Mouse (Mus musculus) MEL (cell line): ENCODE measurements around the gene Wwtr1. TPM values are rescaled to one million over a fixed set of nuclear protein-coding genes. Genes with fewer than 3 reads are reported as not detected.

Source experiments
- DNase-seq: peaks from one replicate; pipeline ENCODE4 v3.0.0; 2011; ENCODE audit warnings: low read depth, low spot score
- H3K27ac ChIP-seq: 2 replicates; pipeline ENCODE4 v1.5.1; 2012; ENCODE audit warnings: low read depth, mild to moderate bottlenecking, control low read depth, low read length, moderate library complexity; ENCODE audit not compliant: control insufficient read depth
- H3K27me3 ChIP-seq, 2 experiments: fragments of 150-350 bp in 1 of 2; sonication (generic) in 1 of 2; 2 replicates each; pipeline ENCODE4 v1.6.1; 2012; ENCODE audit warnings: low read length in 2 of 2, mild to moderate bottlenecking in 2 of 2, improper control_type of control experiment in 1 of 2, moderate library complexity in 1 of 2; ENCODE audit not compliant: insufficient read depth in 2 of 2, control insufficient read depth in 1 of 2
- H3K36me3 ChIP-seq, 2 experiments: 2 replicates each; pipeline ENCODE4 v1.6.1; 2012 to 2014; ENCODE audit warnings: low read length in 2 of 2, improper control_type of control experiment in 1 of 2, inconsistent platforms in 1 of 2, mild to moderate bottlenecking in 1 of 2; ENCODE audit not compliant: insufficient read depth in 2 of 2, control insufficient read depth in 1 of 2
- H3K4me1 ChIP-seq, 2 experiments: fragments of 150-350 bp in 1 of 2; sonication (generic) in 1 of 2; 2 replicates each; pipeline ENCODE4 v1.6.1; 2012; ENCODE audit warnings: low read length in 2 of 2, improper control_type of control experiment in 1 of 2, mild to moderate bottlenecking in 1 of 2; ENCODE audit not compliant: insufficient read depth in 2 of 2, control insufficient read depth in 1 of 2
- H3K4me3 ChIP-seq, 2 experiments: fragments of 150-350 bp in 1 of 2; sonication (generic) in 1 of 2; 2 replicates each; pipeline ENCODE4 v1.5.1; 2012; ENCODE audit warnings: low read depth in 2 of 2, low read length in 2 of 2, mild to moderate bottlenecking in 2 of 2, moderate library complexity in 2 of 2, control low read depth in 1 of 2, improper control_type of control experiment in 1 of 2; ENCODE audit not compliant: control insufficient read depth in 1 of 2, insufficient read depth in 1 of 2
- H3K79me2 ChIP-seq: 2 replicates; pipeline ENCODE4 v1.6.1; 2012; ENCODE audit warnings: mild to moderate bottlenecking, low read length, moderate library complexity; ENCODE audit not compliant: control insufficient read depth, poor library complexity, insufficient read depth
- H3K9ac ChIP-seq: 2 replicates; pipeline ENCODE4 v1.6.1; 2012; ENCODE audit warnings: low read depth, mild to moderate bottlenecking, control low read depth, low read length, moderate library complexity; ENCODE audit not compliant: control insufficient read depth, poor library complexity, severe bottlenecking
- H3K9me3 ChIP-seq: fragments of 150-350 bp; sonication (generic); replicated peaks from 2 replicates; pipeline ENCODE4 v1.6.1; 2012; ENCODE audit warnings: mild to moderate bottlenecking, low read length, improper control_type of control experiment, moderate library complexity; ENCODE audit not compliant: insufficient read depth
- CHD1 ChIP-seq: IDR thresholded peaks from 2 replicates; pipeline ENCODE4 v1.6.1; 2012; ENCODE audit warnings: low read depth, mild to moderate bottlenecking, inconsistent platforms, low read length, improper control_type of control experiment
- E2F4 ChIP-seq: IDR thresholded peaks from 2 replicates; pipeline ENCODE4 v1.6.1; 2011; ENCODE audit warnings: low read depth, low read length, improper control_type of control experiment, borderline replicate concordance
- EP300 ChIP-seq, 2 experiments: IDR thresholded peaks; 2 replicates each; pipeline ENCODE4 v1.6.1; 2011; ENCODE audit warnings: improper control_type of control experiment in 2 of 2, low read length in 2 of 2, low read depth in 1 of 2, mild to moderate bottlenecking in 1 of 2
- GABPA ChIP-seq: IDR thresholded peaks from 2 replicates; pipeline ENCODE4 v1.6.1; 2012; ENCODE audit warnings: low read depth, mild to moderate bottlenecking, inconsistent platforms, low read length, improper control_type of control experiment, moderate library complexity
- GATA1 ChIP-seq: IDR thresholded peaks from 2 replicates; pipeline ENCODE4 v1.6.1; 2011; ENCODE audit warnings: low read depth, low read length, improper control_type of control experiment
- HCFC1 ChIP-seq: IDR thresholded peaks from 2 replicates; pipeline ENCODE4 v1.6.1; 2012; ENCODE audit warnings: low read depth, mild to moderate bottlenecking, inconsistent platforms, low read length, improper control_type of control experiment, moderate library complexity
- JUND ChIP-seq: IDR thresholded peaks from 2 replicates; pipeline ENCODE4 v1.6.1; 2011; ENCODE audit warnings: low read depth, mild to moderate bottlenecking, improper control_type of control experiment, low read length
- KAT2A ChIP-seq: conservative IDR thresholded peaks from 2 replicates; pipeline ENCODE4 v1.6.1; 2012; ENCODE audit warnings: low read depth, low read length, improper control_type of control experiment, inconsistent platforms
- MAFK ChIP-seq: IDR thresholded peaks from 2 replicates; pipeline ENCODE4 v1.6.1; 2011; ENCODE audit warnings: low read depth, mild to moderate bottlenecking, low read length, improper control_type of control experiment, borderline replicate concordance
- MXI1 ChIP-seq: IDR thresholded peaks from 2 replicates; pipeline ENCODE4 v1.6.1; 2011; ENCODE audit warnings: mild to moderate bottlenecking, low read depth, low read length, improper control_type of control experiment
- MYB ChIP-seq: IDR thresholded peaks from 2 replicates; pipeline ENCODE4 v1.6.1; 2011; ENCODE audit warnings: mild to moderate bottlenecking, low read depth, low read length, improper control_type of control experiment
- POLR2AphosphoS2 ChIP-seq: IDR thresholded peaks from 2 replicates; pipeline ENCODE4 v1.6.1; 2011; ENCODE audit warnings: low read length, improper control_type of control experiment
- POLR2AphosphoS5 ChIP-seq: IDR thresholded peaks from 2 replicates; pipeline ENCODE4 v1.6.1; 2012; ENCODE audit warnings: low read depth, borderline replicate concordance, mild to moderate bottlenecking, inconsistent platforms, low read length, moderate library complexity, mixed read lengths
- RAD21 ChIP-seq: IDR thresholded peaks from 2 replicates; pipeline ENCODE4 v1.6.1; 2011; ENCODE audit warnings: mild to moderate bottlenecking, low read depth, low read length, improper control_type of control experiment
- RCOR1 ChIP-seq: IDR thresholded peaks from 2 replicates; pipeline ENCODE4 v1.6.1; 2012; ENCODE audit warnings: low read depth, mild to moderate bottlenecking, inconsistent platforms, low read length, improper control_type of control experiment
- SMC3 ChIP-seq: IDR thresholded peaks from 2 replicates; pipeline ENCODE4 v1.6.1; 2011; ENCODE audit warnings: low read depth, low read length, improper control_type of control experiment
- TAL1 ChIP-seq: IDR thresholded peaks from 2 replicates; pipeline ENCODE4 v1.6.1; 2012; ENCODE audit warnings: mild to moderate bottlenecking, inconsistent platforms, low read length, moderate library complexity, mixed read lengths
- TBP ChIP-seq: IDR thresholded peaks from 2 replicates; pipeline ENCODE4 v1.8.0; 2011; ENCODE audit warnings: low read depth, low read length, improper control_type of control experiment
- TCF12 ChIP-seq: IDR thresholded peaks from 2 replicates; pipeline ENCODE4 v1.6.1; 2014; ENCODE audit warnings: low read depth, mild to moderate bottlenecking, inconsistent platforms, low read length, improper control_type of control experiment, moderate library complexity
- UBTF ChIP-seq: IDR thresholded peaks from 2 replicates; pipeline ENCODE4 v1.6.1; 2012; ENCODE audit warnings: low read depth, mild to moderate bottlenecking, inconsistent platforms, low read length, improper control_type of control experiment, moderate library complexity, borderline replicate concordance; ENCODE audit not compliant: insufficient read depth
- USF1 ChIP-seq: IDR thresholded peaks from 2 replicates; pipeline ENCODE4 v1.6.1; 2014; ENCODE audit warnings: low read depth, mild to moderate bottlenecking, inconsistent platforms, low read length, improper control_type of control experiment, moderate library complexity
- USF2 ChIP-seq, 2 experiments: IDR thresholded peaks; 2 replicates each; pipeline ENCODE4 v1.6.1; 2011 to 2012; ENCODE audit warnings: improper control_type of control experiment in 2 of 2, low read length in 2 of 2, borderline replicate concordance in 1 of 2, inconsistent platforms in 1 of 2, low read depth in 1 of 2, mild to moderate bottlenecking in 1 of 2; ENCODE audit not compliant: insufficient read depth in 1 of 2
- ZC3H11A ChIP-seq: IDR thresholded peaks from 2 replicates; pipeline ENCODE4 v1.6.1; 2012; ENCODE audit warnings: low read depth, mild to moderate bottlenecking, inconsistent platforms, low read length, improper control_type of control experiment
- ZMIZ1 ChIP-seq: IDR thresholded peaks from 2 replicates; pipeline ENCODE4 v1.6.1; 2012; ENCODE audit warnings: low read depth, mild to moderate bottlenecking, inconsistent platforms, low read length, improper control_type of control experiment, moderate library complexity
- ZNF384 ChIP-seq: IDR thresholded peaks from 2 replicates; pipeline ENCODE4 v1.6.1; 2012; ENCODE audit warnings: low read depth, mild to moderate bottlenecking, inconsistent platforms, low read length, improper control_type of control experiment
- polyA plus RNA-seq, 2 experiments: library from polyadenylated mRNA; stranded (reverse) in 1 of 2; unstranded in 1 of 2; fragments of >175 nt in 1 of 2; fragments of >200 nt in 1 of 2; gene quantifications; 2 replicates each; pipeline versions ENCODE4 v1.2.1 to v1.2.4; 2012; ENCODE audit warnings: low replicate concordance in 2 of 2, low read depth in 1 of 2; ENCODE audit not compliant: insufficient read length in 2 of 2, insufficient read depth in 1 of 2, missing spikeins in 1 of 2
- total RNA-seq: library from RNA; depleted of rRNA; stranded (reverse); fragments of 300-350 nt; gene quantifications from 2 replicates; pipeline ENCODE4 v1.2.3, GENCODE M21; 2012

The Wwtr1 gene
- total and polyA plus RNA-seq, 3 experiments: not detected

DNA sequence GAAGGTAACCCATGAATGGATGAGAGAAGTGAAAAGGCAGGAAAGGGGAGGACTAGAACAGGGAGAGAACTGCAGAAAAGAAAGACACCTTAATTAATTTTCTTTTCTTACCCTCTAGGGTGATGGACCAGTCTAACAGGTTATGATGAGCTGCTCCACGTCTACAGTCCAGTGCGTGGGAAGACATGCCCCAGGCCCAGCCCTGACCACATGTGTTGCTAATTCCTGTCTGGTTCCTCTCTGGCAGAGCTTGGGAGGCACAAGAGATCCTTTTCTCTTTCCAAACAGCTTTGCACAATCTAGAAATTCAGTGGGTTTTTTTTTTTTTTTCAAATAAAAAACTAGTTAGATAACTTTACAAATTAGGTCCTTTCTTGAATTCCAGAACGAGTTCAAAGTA, 134.8 kb downstream of the Wwtr1 start:
- no peak for DNase-seq

DNA sequence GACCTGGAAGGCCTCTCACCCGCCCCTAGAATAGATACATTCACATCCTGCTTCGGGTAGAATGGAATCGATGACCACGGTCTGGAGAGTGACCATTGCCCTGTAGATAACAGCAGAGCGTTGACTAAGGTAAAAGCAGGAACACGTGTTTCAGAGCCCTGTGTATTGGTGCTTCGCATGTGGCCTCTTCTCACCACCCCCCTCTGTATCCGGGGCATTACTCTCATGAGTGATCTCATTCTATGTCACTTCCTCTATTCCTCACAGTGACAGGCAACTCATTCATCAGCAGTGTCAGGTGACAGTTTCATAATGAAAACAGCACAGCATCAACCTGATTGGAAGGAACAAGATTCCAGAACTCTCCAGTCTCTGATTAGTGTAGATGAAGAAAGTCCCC, 140.3 kb downstream of the Wwtr1 start:
- Histone ChIP-seq H3K4me1 (no peaks in the 10 kb centered on the region), H3K27me3 (no peaks in the 10 kb centered on the region), H3K36me3 (no peaks in the 10 kb centered on the region), H3K4me3 (no peak overlapping the region), H3K9ac (no peak overlapping the region), H3K9me3 (no peaks in the 10 kb centered on the region), H3K79me2 (no peaks in the 10 kb centered on the region), H3K27ac (no peak overlapping the region)
- TF ChIP-seq JUND: no peak
- no peak for TF ChIP-seq RCOR1
- no peak for TF ChIP-seq USF1
- TF ChIP-seq TAL1: no peak
- TF ChIP-seq TCF12: no peak
- no peak for TF ChIP-seq ZC3H11A
- TF ChIP-seq SMC3: no peak
- TF ChIP-seq TBP: no peak
- TF ChIP-seq ZMIZ1: no peak
- no peak for TF ChIP-seq E2F4
- TF ChIP-seq MXI1: no peak
- no peak for TF ChIP-seq CHD1
- no peak for TF ChIP-seq GABPA
- TF ChIP-seq USF2 (IDR thresholded peaks at IDR 0.05; ENCODE audit: borderline replicate concordance in 1 of 2, insufficient read depth in 1 of 2, low read depth in 1 of 2, low read length in 2 of 2): no peak
- TF ChIP-seq MYB: no peak
- DNase-seq: no peak

More for the DNA sequence above, 134.8 kb downstream of the Wwtr1 start:
- Histone ChIP-seq H3K79me2 (no peaks in the 10 kb centered on the region), H3K9me3 (no peaks in the 10 kb centered on the region), H3K9ac (no peak overlapping the region), H3K4me1 (no peaks in the 10 kb centered on the region), H3K27ac (no peak overlapping the region), H3K4me3 (no peak overlapping the region), H3K36me3 (no peaks in the 10 kb centered on the region), H3K27me3 (no peaks in the 10 kb centered on the region)
- TF ChIP-seq ZNF384 (no peak), RAD21 (no peak), ZC3H11A (no peak), UBTF (no peak), MAFK (no peak), HCFC1 (no peak), USF2 (IDR thresholded peaks at IDR 0.05; ENCODE audit: borderline replicate concordance in 1 of 2, insufficient read depth in 1 of 2, low read depth in 1 of 2, low read length in 2 of 2) (no peak), POLR2AphosphoS5 (no peak), KAT2A (no peak), POLR2AphosphoS2 (no peak), EP300 (IDR thresholded peaks at IDR 0.05; ENCODE audit: low read depth in 1 of 2, low read length in 2 of 2) (no peak), JUND (no peak), RCOR1 (no peak), SMC3 (no peak), GATA1 (no peak)
